Mouse (Mus musculus): ENCODE results near the gene Nus1. TPM values are rescaled to one million over a fixed set of nuclear protein-coding genes. Genes with fewer than 3 reads are reported as not detected.

The Nus1 gene
- 15.7 and 19.2 TPM in 2 replicates for polyA plus RNA-seq (2014; fragmentation: Nextera tagmentation; extraction: Ambion mirVana)

- Histone ChIP-seq H3K9me3 (ENCODE audit: control insufficient read depth, low read length) (no peaks in the 10 kb centered on the region), H3K36me3 (ENCODE audit: control insufficient read depth, insufficient read depth, low read length) (no peaks in the 10 kb centered on the region), H3K4me1 (ENCODE audit: control insufficient read depth, insufficient read depth, low read length) (peaks cover 7% of the 10 kb centered on the region), H3K27me3 (ENCODE audit: control insufficient read depth, insufficient read depth, low read length) (no peaks in the 10 kb centered on the region), H3K4me3 (ENCODE audit: low read depth, low read length) (peak within 1 kb of the TSS; percentile 88), H3K9ac (ENCODE audit: low read length) (peak within 1 kb of the TSS; percentile 90), H3K27ac (replicated peaks; ENCODE audit: low read depth, low read length) (peak within 1 kb of the TSS; percentile 82), H3K4me2 (ENCODE audit: low read depth, severe bottlenecking) (peak within 1 kb of the TSS; percentile 60)
- under 1% methylated on average over 77 of the region's 79 CpGs for WGBS
- DNase-seq (ENCODE audit: low spot score) (peak; percentile 98), ATAC-seq (ENCODE audit: insufficient number of reproducible peaks, low FRiP score, low TSS enrichment, low read depth) (peak; percentile 99)
Measured at GRCm38 (mm10) chr10:52417299-52417997, at the start of gene Nus1. Gene Nus1, plus strand, starts transcription at chr10:52417547.

GRCm38 (mm10) chr10:52368376-52368775 is 49.0 kb upstream of the Nus1 start:
- DNase-seq (ENCODE audit: low spot score) (no peak), ATAC-seq (ENCODE audit: insufficient number of reproducible peaks, low FRiP score, low TSS enrichment, low read depth) (no peak)
- Histone ChIP-seq H3K4me2 (ENCODE audit: low read depth, severe bottlenecking) (no peak overlapping the region), H3K4me1 (ENCODE audit: control insufficient read depth, insufficient read depth, low read length) (no peaks in the 10 kb centered on the region), H3K9me3 (ENCODE audit: control insufficient read depth, low read length) (no peaks in the 10 kb centered on the region), H3K27me3 (ENCODE audit: control insufficient read depth, insufficient read depth, low read length) (no peaks in the 10 kb centered on the region), H3K9ac (ENCODE audit: low read length) (no peak overlapping the region), H3K27ac (replicated peaks; ENCODE audit: low read depth, low read length) (no peak overlapping the region), H3K36me3 (ENCODE audit: control insufficient read depth, insufficient read depth, low read length) (no peaks in the 10 kb centered on the region), H3K4me3 (ENCODE audit: low read depth, low read length) (no peak overlapping the region)
- WGBS: 88% methylated on average over 4 of the region's 4 CpGs

GRCm38 (mm10) chr10:52373834-52374233 is 43.5 kb upstream of the Nus1 start:
- no peak overlapping the region for H3K4me3 ChIP-seq (ENCODE audit: low read depth, low read length)
- ATAC-seq (ENCODE audit: insufficient number of reproducible peaks, low FRiP score, low TSS enrichment, low read depth) (no peak), DNase-seq (ENCODE audit: low spot score) (no peak)
- H3K4me1 ChIP-seq (ENCODE audit: control insufficient read depth, insufficient read depth, low read length): no peaks in the 10 kb centered on the region
- H3K9me3 ChIP-seq (ENCODE audit: control insufficient read depth, low read length): no peaks in the 10 kb centered on the region
- no peaks in the 10 kb centered on the region for H3K27me3 ChIP-seq (ENCODE audit: control insufficient read depth, insufficient read depth, low read length)
- no peak overlapping the region for H3K27ac ChIP-seq (replicated peaks; ENCODE audit: low read depth, low read length)
- 73% methylated on average over 4 of the region's 4 CpGs for WGBS
- H3K36me3 ChIP-seq (ENCODE audit: control insufficient read depth, insufficient read depth, low read length): no peaks in the 10 kb centered on the region
- H3K4me2 ChIP-seq (ENCODE audit: low read depth, severe bottlenecking): no peak overlapping the region
- no peak overlapping the region for H3K9ac ChIP-seq (ENCODE audit: low read length)

- Histone ChIP-seq H3K4me2 (ENCODE audit: low read depth, severe bottlenecking) (no peak overlapping the region), H3K36me3 (ENCODE audit: control insufficient read depth, insufficient read depth, low read length) (no peaks in the 10 kb centered on the region), H3K4me3 (ENCODE audit: low read depth, low read length) (no peak overlapping the region), H3K27ac (replicated peaks; ENCODE audit: low read depth, low read length) (no peak overlapping the region), H3K9ac (ENCODE audit: low read length) (no peak overlapping the region), H3K9me3 (ENCODE audit: control insufficient read depth, low read length) (no peaks in the 10 kb centered on the region), H3K27me3 (ENCODE audit: control insufficient read depth, insufficient read depth, low read length) (no peaks in the 10 kb centered on the region), H3K4me1 (ENCODE audit: control insufficient read depth, insufficient read depth, low read length) (0 out of 2 replicates have a peak, but pooled peaks cover 3% of the 10 kb centered on the region)
- DNase-seq (ENCODE audit: low spot score): no peak
- no peak for ATAC-seq (ENCODE audit: insufficient number of reproducible peaks, low FRiP score, low TSS enrichment, low read depth)
Measured at GRCm38 (mm10) chr10:52374651-52375050, 42.7 kb upstream of the Nus1 start.

- Histone ChIP-seq H3K4me1 (ENCODE audit: control insufficient read depth, insufficient read depth, low read length) (0 out of 2 replicates have a peak, but pooled peaks cover 3% of the 10 kb centered on the region), H3K9ac (ENCODE audit: low read length) (no peak overlapping the region), H3K9me3 (ENCODE audit: control insufficient read depth, low read length) (no peaks in the 10 kb centered on the region), H3K27me3 (ENCODE audit: control insufficient read depth, insufficient read depth, low read length) (no peaks in the 10 kb centered on the region), H3K4me2 (ENCODE audit: low read depth, severe bottlenecking) (no peak overlapping the region), H3K36me3 (ENCODE audit: control insufficient read depth, insufficient read depth, low read length) (no peaks in the 10 kb centered on the region), H3K27ac (replicated peaks; ENCODE audit: low read depth, low read length) (no peak overlapping the region), H3K4me3 (ENCODE audit: low read depth, low read length) (no peak overlapping the region)
- DNase-seq (ENCODE audit: low spot score) (no peak), ATAC-seq (ENCODE audit: insufficient number of reproducible peaks, low FRiP score, low TSS enrichment, low read depth) (no peak)
- 86% methylated on average over 2 of the region's 2 CpGs for WGBS
Measured at GRCm38 (mm10) chr10:52376422-52376821, 40.9 kb upstream of the Nus1 start.

GRCm38 (mm10) chr10:52377813-52378212 is 39.5 kb upstream of the Nus1 start:
- 89% methylated on average over 2 of the region's 2 CpGs for WGBS
- no peak for ATAC-seq (ENCODE audit: insufficient number of reproducible peaks, low FRiP score, low TSS enrichment, low read depth)

GRCm38 (mm10) chr10:52381321-52381801 is 36.0 kb upstream of the Nus1 start:
- Histone ChIP-seq H3K27ac (replicated peaks; ENCODE audit: low read depth, low read length) (peak overlapping the region; percentile 73; the same call in 1 of the 2 replicates), H3K4me1 (ENCODE audit: control insufficient read depth, insufficient read depth, low read length) (peaks cover 8% of the 10 kb centered on the region; the same call in 1 of the 2 replicates), H3K9ac (ENCODE audit: low read length) (peak overlapping the region; percentile 89), H3K4me3 (ENCODE audit: low read depth, low read length) (peak overlapping the region; percentile 76), H3K36me3 (ENCODE audit: control insufficient read depth, insufficient read depth, low read length) (no peaks in the 10 kb centered on the region), H3K4me2 (ENCODE audit: low read depth, severe bottlenecking) (peak overlapping the region; percentile 73), H3K9me3 (ENCODE audit: control insufficient read depth, low read length) (no peaks in the 10 kb centered on the region), H3K27me3 (ENCODE audit: control insufficient read depth, insufficient read depth, low read length) (no peaks in the 10 kb centered on the region)
- DNase-seq (ENCODE audit: low spot score) (no peak), ATAC-seq (ENCODE audit: insufficient number of reproducible peaks, low FRiP score, low TSS enrichment, low read depth) (peak; percentile 36)
- 0% methylated on average over 19 of the region's 19 CpGs for WGBS

More at GRCm38 (mm10) chr10:52377813-52378212, 39.5 kb upstream of the Nus1 start:
- DNase-seq (ENCODE audit: low spot score): no peak
- H3K4me2 ChIP-seq (ENCODE audit: low read depth, severe bottlenecking): no peak overlapping the region
- no peaks in the 10 kb centered on the region for H3K27me3 ChIP-seq (ENCODE audit: control insufficient read depth, insufficient read depth, low read length)
- H3K9ac ChIP-seq (ENCODE audit: low read length): no peak overlapping the region
- no peaks in the 10 kb centered on the region for H3K36me3 ChIP-seq (ENCODE audit: control insufficient read depth, insufficient read depth, low read length)
- H3K4me1 ChIP-seq (ENCODE audit: control insufficient read depth, insufficient read depth, low read length): peaks cover 5% of the 10 kb centered on the region; the same call in 1 of the 2 replicates
- H3K9me3 ChIP-seq (ENCODE audit: control insufficient read depth, low read length): no peaks in the 10 kb centered on the region
- no peak overlapping the region for H3K4me3 ChIP-seq (ENCODE audit: low read depth, low read length)
- no peak overlapping the region for H3K27ac ChIP-seq (replicated peaks; ENCODE audit: low read depth, low read length)

- Histone ChIP-seq H3K27ac (replicated peaks; ENCODE audit: low read depth, low read length) (peak within 1 kb of the TSS; percentile 73; the same call in 1 of the 2 replicates), H3K9ac (ENCODE audit: low read length) (peak within 1 kb of the TSS; percentile 89), H3K27me3 (ENCODE audit: control insufficient read depth, insufficient read depth, low read length) (no peaks in the 10 kb centered on the region), H3K4me1 (ENCODE audit: control insufficient read depth, insufficient read depth, low read length) (peaks cover 8% of the 10 kb centered on the region; the same call in 1 of the 2 replicates), H3K9me3 (ENCODE audit: control insufficient read depth, low read length) (no peaks in the 10 kb centered on the region), H3K4me3 (ENCODE audit: low read depth, low read length) (peak within 1 kb of the TSS; percentile 76), H3K4me2 (ENCODE audit: low read depth, severe bottlenecking) (peak within 1 kb of the TSS; percentile 73), H3K36me3 (ENCODE audit: control insufficient read depth, insufficient read depth, low read length) (no peaks in the 10 kb centered on the region)
- ATAC-seq (ENCODE audit: insufficient number of reproducible peaks, low FRiP score, low TSS enrichment, low read depth): peak; percentile 99
- WGBS: under 1% methylated on average over 55 of the region's 71 CpGs
- peak; percentile 96 for DNase-seq (ENCODE audit: low spot score)
Measured at GRCm38 (mm10) chr10:52381845-52382591, 35.3 kb upstream of the Nus1 start, which contains the start of gene Gopc. Gene Gopc, minus strand, starts transcription at chr10:52382124.

Data from limb, embryonic 11.5 days (tissue).